Mouse (Mus musculus) duodenum, adult 2 months (tissue): ENCODE data around the gene Tmem52. TPM values are rescaled to one million over a fixed set of nuclear protein-coding genes. Genes with fewer than 3 reads are reported as not detected.

ENCODE experiments used
- polyA plus RNA-seq: library from polyadenylated mRNA; depleted of rRNA; stranded (reverse); fragments of >200 nt; gene quantifications from 2 replicates; pipeline ENCODE4 v1.2.3, GENCODE M21; 2012; ENCODE audit warnings: low replicate concordance; rRNA removed

Tmem52 gene
- polyA plus RNA-seq = 1.1 and 2.4 TPM in 2 replicates

DNA sequence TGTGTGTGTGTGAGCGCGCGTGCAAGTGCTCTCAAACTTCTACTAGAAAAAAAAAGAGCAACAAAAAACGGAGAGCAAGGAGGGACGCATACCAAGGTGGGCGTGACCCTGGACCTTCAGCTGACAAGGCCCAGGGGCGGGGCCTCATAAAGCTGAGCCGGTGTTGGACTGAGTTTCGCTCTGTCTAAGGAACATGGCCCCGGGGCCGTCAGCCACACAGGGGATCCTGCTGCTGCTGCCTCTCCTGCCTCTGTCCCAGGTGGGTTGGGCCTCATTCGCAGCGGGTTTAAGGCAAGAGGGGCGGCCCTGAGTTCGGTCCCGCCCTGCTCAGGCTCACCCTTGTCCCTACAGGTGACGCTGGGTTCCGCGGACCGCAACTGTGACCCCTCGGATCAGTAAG lies at the start of gene Tmem52:
Gene Tmem52, plus strand, starts transcription at position 163 of the 400 bp plus-strand sequence.

DNA sequence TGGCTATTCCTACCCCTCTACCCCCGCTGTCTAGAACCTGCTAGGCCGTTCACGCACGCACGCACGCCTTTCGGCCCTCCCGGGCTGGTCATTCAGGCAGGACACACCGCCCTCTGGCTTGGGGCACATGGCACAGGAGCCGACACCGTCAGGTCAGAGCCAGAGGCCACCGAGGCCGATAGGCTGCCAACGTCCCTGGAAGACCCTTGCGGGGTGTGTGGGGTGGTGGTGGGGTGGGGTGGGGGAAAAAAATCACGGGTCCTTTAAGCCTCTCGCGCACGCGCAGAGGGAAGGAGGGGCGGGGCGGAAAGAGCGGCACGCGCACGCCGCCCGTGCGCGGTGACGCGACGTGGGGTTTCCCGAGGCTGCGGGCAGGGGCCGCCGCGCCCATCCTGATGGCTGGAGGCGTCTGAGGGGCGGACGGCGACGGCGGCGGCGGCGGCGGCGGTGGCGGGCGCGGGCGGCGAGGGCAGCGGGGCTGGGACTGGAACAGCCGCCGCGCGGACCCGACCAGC lies 22.1 kb downstream of the Tmem52 start, which contains the start of gene Gnb1:
Gene Gnb1, plus strand, starts transcription at position 372 of the 515 bp plus-strand sequence.

Other genes with a start within 250 kb of the Tmem52 start
- gene Ski, start 246.5 kb upstream of the Tmem52 start, polyA plus RNA-seq = 24.5 and 32.8 TPM in 2 replicates
- gene Faap20, start 219.3 kb upstream of the Tmem52 start, polyA plus RNA-seq = 55.3 and 69.9 TPM in 2 replicates
- gene Prkcz, start 107.8 kb upstream of the Tmem52 start, polyA plus RNA-seq = 20.9 and 61.8 TPM in 2 replicates
- 0.34 and 1.2 TPM in 2 replicates for gene Gabrd, start 71.0 kb upstream of the Tmem52 start, polyA plus RNA-seq
- gene Cfap74, start 59.9 kb upstream of the Tmem52 start, polyA plus RNA-seq = 0.82 and 0.87 TPM in 2 replicates
- gene Gnb1, start 22.2 kb downstream of the Tmem52 start, polyA plus RNA-seq = 463 and 1,045 TPM in 2 replicates
- gene Nadk, start 93.3 kb downstream of the Tmem52 start, polyA plus RNA-seq = 106 and 132 TPM in 2 replicates
- gene Slc35e2, start 132.3 kb downstream of the Tmem52 start, polyA plus RNA-seq = 16.8 and 17.8 TPM in 2 replicates
- 28.5 and 44.9 TPM in 2 replicates for gene Cdk11b, start 155.7 kb downstream of the Tmem52 start, polyA plus RNA-seq
- gene Gm10563, start 176.3 kb downstream of the Tmem52 start, polyA plus RNA-seq = not detected in 2 replicates
- 23.1 and 28.4 TPM in 2 replicates for gene Mmp23, start 184.3 kb downstream of the Tmem52 start, polyA plus RNA-seq
- gene Mib2, start 200.1 kb downstream of the Tmem52 start, polyA plus RNA-seq = 63.6 and 88.9 TPM in 2 replicates
- gene Fndc10, start 225.2 kb downstream of the Tmem52 start, polyA plus RNA-seq = 28.5 and 30.2 TPM in 2 replicates
- gene Ssu72, start 235.7 kb downstream of the Tmem52 start, polyA plus RNA-seq = 124 and 138 TPM in 2 replicates